Mouse (Mus musculus) CH12.LX (cell line): ENCODE measurements around the gene Cmss1. TPM values are rescaled to one million over a fixed set of nuclear protein-coding genes. Genes with fewer than 3 reads are reported as not detected.

Experiments
- DNase-seq: peaks from one replicate; pipeline ENCODE4 v3.0.0-alpha.2; 2013; ENCODE audit errors: extremely low read depth
- H3K27ac ChIP-seq: 2 replicates; pipeline ENCODE4 v1.5.1; 2012; ENCODE audit warnings: low read depth, mild to moderate bottlenecking, control low read depth, moderate library complexity; ENCODE audit not compliant: insufficient read depth
- H3K27me3 ChIP-seq: replicated peaks from 2 replicates; pipeline ENCODE3; 2012; ENCODE audit warnings: inconsistent platforms
- H3K36me3 ChIP-seq, 2 experiments: replicated peaks in 1 of 2; 2 replicates each; pipeline versions ENCODE3 to v1.6.1; 2012; ENCODE audit warnings: inconsistent platforms in 1 of 2, low read length in 1 of 2, mild to moderate bottlenecking in 1 of 2, mixed read lengths in 1 of 2, moderate library complexity in 1 of 2; ENCODE audit not compliant: control insufficient read depth in 1 of 2, insufficient read depth in 1 of 2
- H3K4me1 ChIP-seq, 2 experiments: 2 replicates each; pipeline ENCODE4 v1.6.1; 2012; ENCODE audit warnings: inconsistent platforms in 1 of 2, moderate library complexity in 1 of 2; ENCODE audit not compliant: insufficient read depth in 2 of 2, control insufficient read depth in 1 of 2
- H3K4me2 ChIP-seq: 2 replicates; pipeline ENCODE4 v1.6.1; 2012; ENCODE audit warnings: low read depth, mild to moderate bottlenecking, control low read depth; ENCODE audit not compliant: poor library complexity, insufficient read depth, severe bottlenecking
- H3K4me3 ChIP-seq, 3 experiments: fragments of 150-350 bp in 1 of 3; sonication (generic) in 1 of 3; replicated peaks in 1 of 3; 2 replicates each; pipeline versions ENCODE3 to v1.5.1; 2011 to 2012; ENCODE audit warnings: low read depth in 2 of 3, low read length in 2 of 3, mild to moderate bottlenecking in 2 of 3, moderate library complexity in 2 of 3, control low read depth in 1 of 3, improper control_type of control experiment in 1 of 3, inconsistent platforms in 1 of 3, mixed read lengths in 1 of 3; ENCODE audit not compliant: poor library complexity in 1 of 3
- H3K79me2 ChIP-seq: replicated peaks from 2 replicates; pipeline ENCODE4 v1.6.1; 2012; ENCODE audit warnings: mild to moderate bottlenecking, moderate library complexity; ENCODE audit not compliant: control insufficient read depth, poor library complexity, insufficient read depth, severe bottlenecking; ENCODE audit errors: extremely low read depth
- H3K9ac ChIP-seq: 2 replicates; pipeline ENCODE4 v1.6.1; 2012; ENCODE audit warnings: low read depth, mild to moderate bottlenecking, control low read depth, moderate library complexity; ENCODE audit not compliant: insufficient read depth
- H3K9me3 ChIP-seq: replicated peaks from 2 replicates; pipeline ENCODE3; 2012; ENCODE audit warnings: low read length, inconsistent platforms, mixed read lengths
- BHLHE40 ChIP-seq: IDR thresholded peaks from 2 replicates; pipeline ENCODE4 v1.6.1; 2011; ENCODE audit warnings: mild to moderate bottlenecking, low read depth, low read length, improper control_type of control experiment
- CTCF ChIP-seq, 2 experiments: IDR thresholded peaks in 1 of 2; conservative IDR thresholded peaks in 1 of 2; 2 replicates each; pipeline ENCODE4 v1.5.1; 2011 to 2012; ENCODE audit warnings: low read depth in 2 of 2, low read length in 2 of 2, improper control_type of control experiment in 1 of 2, inconsistent platforms in 1 of 2, mild to moderate bottlenecking in 1 of 2, moderate library complexity in 1 of 2
- E2F4 ChIP-seq: IDR thresholded peaks from 2 replicates; pipeline ENCODE4 v1.6.1; 2011; ENCODE audit warnings: low read depth, low read length, improper control_type of control experiment; ENCODE audit not compliant: insufficient replicate concordance
- ETS1 ChIP-seq: conservative IDR thresholded peaks from 2 replicates; pipeline ENCODE4 v1.6.1; 2012; ENCODE audit warnings: low read depth, mild to moderate bottlenecking, inconsistent platforms, low read length, improper control_type of control experiment, moderate library complexity
- GABPA ChIP-seq: IDR thresholded peaks from 2 replicates; pipeline ENCODE4 v1.6.1; 2012; ENCODE audit warnings: low read depth, low read length, improper control_type of control experiment, inconsistent platforms; ENCODE audit not compliant: insufficient replicate concordance
- IRF4 ChIP-seq: IDR thresholded peaks from 2 replicates; pipeline ENCODE4 v1.6.1; 2014; ENCODE audit warnings: low read depth, mild to moderate bottlenecking, inconsistent platforms, low read length, improper control_type of control experiment
- JUN ChIP-seq: IDR thresholded peaks from 2 replicates; pipeline ENCODE4 v1.6.1; 2011; ENCODE audit warnings: low read depth, mild to moderate bottlenecking, low read length, improper control_type of control experiment, moderate library complexity; ENCODE audit not compliant: insufficient read depth
- KAT2A ChIP-seq: IDR thresholded peaks from 2 replicates; pipeline ENCODE4 v1.6.1; 2012; ENCODE audit warnings: low read length, improper control_type of control experiment, inconsistent platforms; ENCODE audit not compliant: insufficient replicate concordance
- MAZ ChIP-seq: IDR thresholded peaks from 2 replicates; pipeline ENCODE4 v1.6.1; 2012; ENCODE audit warnings: low read depth, mild to moderate bottlenecking, inconsistent platforms, low read length, improper control_type of control experiment, moderate library complexity
- MXI1 ChIP-seq: IDR thresholded peaks from 2 replicates; pipeline ENCODE4 v1.6.1; 2011; ENCODE audit warnings: mild to moderate bottlenecking, low read depth, low read length, improper control_type of control experiment
- MYC ChIP-seq: IDR thresholded peaks from 2 replicates; pipeline ENCODE4 v1.6.1; 2011; ENCODE audit warnings: low read depth, mild to moderate bottlenecking, improper control_type of control experiment, low read length
- PAX5 ChIP-seq: IDR thresholded peaks from 2 replicates; pipeline ENCODE4 v1.6.1; 2012; ENCODE audit warnings: low read length, inconsistent platforms, mixed read lengths
- RAD21 ChIP-seq: IDR thresholded peaks from 2 replicates; pipeline ENCODE4 v1.6.1; 2011; ENCODE audit warnings: low read depth, mild to moderate bottlenecking, low read length, improper control_type of control experiment, moderate library complexity
- SMC3 ChIP-seq: IDR thresholded peaks from 2 replicates; pipeline ENCODE4 v1.6.1; 2011; ENCODE audit warnings: low read depth, low read length, improper control_type of control experiment
- TCF12 ChIP-seq: IDR thresholded peaks from 2 replicates; pipeline ENCODE4 v1.6.1; 2014; ENCODE audit warnings: low read depth, mild to moderate bottlenecking, inconsistent platforms, low read length, improper control_type of control experiment
- USF1 ChIP-seq: IDR thresholded peaks from 2 replicates; pipeline ENCODE4 v1.6.1; 2014; ENCODE audit warnings: low read depth, mild to moderate bottlenecking, inconsistent platforms, low read length, improper control_type of control experiment
- USF2 ChIP-seq: conservative IDR thresholded peaks from 2 replicates; pipeline ENCODE4 v1.6.1; 2011; ENCODE audit warnings: low read depth, low read length, improper control_type of control experiment
- dilution Hi-C: fragments of 300-500 bp; cut with MboI; formaldehyde crosslinking; loops from 2 replicates; pipeline ENCODE4 v1.14.3; 2020; ENCODE audit warnings: low sequenced_read_pairs; ENCODE audit not compliant: extremely low pct_unique_long_range_greater_than_20kb, extremely low pct_ligation_motif_present
- in situ Hi-C: fragments of 300-500 bp; cut with MboI; formaldehyde crosslinking; loops from 3 replicates; pipeline ENCODE4 v1.14.3; 2019; ENCODE audit warnings: low sequenced_read_pairs, low pct_ligation_motif_present, low pct_unique_long_range_greater_than_20kb, mixed read lengths
- polyA plus RNA-seq: library from polyadenylated mRNA; unstranded; fragments of >175 nt; gene quantifications from 2 replicates; pipeline ENCODE4 v1.2.1, GENCODE M21; 2012; ENCODE audit warnings: low read depth; ENCODE audit not compliant: insufficient read length
- total RNA-seq, 2 experiments: library from RNA; depleted of rRNA; stranded (reverse); fragments of 300-350 nt in 1 of 2; fragments of >200 nt in 1 of 2; gene quantifications; 2 replicates each; pipeline ENCODE4 v1.2.3; 2012 to 2014

Cmss1 gene
- total and polyA plus RNA-seq, 3 experiments: 94.7 to 107 (median 103) TPM

DNA sequence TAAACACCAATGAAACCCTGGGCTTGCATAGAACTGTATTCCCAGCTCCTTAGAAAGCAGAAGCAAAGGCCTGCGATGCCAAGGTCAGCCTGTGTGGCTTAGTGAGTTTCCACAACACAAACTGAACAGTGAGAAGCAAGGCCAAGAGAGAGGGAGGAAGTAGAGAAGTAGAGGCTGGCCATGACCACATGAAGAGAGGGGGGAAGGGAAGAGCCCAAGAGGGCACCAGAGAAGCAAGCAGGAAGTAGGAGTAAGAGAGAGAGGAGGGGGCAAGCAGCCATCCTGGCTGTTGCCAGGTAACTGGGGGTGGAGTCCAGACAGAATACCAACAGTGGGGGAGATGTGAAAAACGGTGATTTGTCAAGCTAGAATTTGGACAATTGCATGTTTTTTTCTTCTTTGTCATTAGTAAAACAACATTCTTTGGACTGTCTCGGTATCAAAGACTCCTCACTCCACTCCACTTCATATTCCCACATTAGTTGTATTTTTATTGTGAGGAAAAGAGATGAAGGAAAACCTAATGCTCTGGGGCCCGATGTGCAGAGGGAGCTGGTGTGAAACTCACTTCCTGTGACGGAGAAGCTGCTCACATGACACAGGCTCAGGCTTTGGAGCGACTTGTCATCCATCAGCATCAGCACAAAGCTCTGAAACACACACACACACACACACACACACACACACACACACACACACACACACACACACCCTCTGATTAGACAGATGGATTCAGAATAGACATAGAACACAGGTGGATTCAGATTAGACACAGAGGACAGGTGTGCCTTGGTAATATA, 183.5 kb downstream of the Cmss1 start (continued):
- TF ChIP-seq E2F4: no peak
- no peak; the same call in 1 of the 2 replicates for TF ChIP-seq USF1
- no peak; the same call in 1 of the 2 replicates for TF ChIP-seq RAD21
- peak; percentile 63; the same call in 1 of the 2 replicates for TF ChIP-seq MYC
- TF ChIP-seq CTCF (conservative IDR thresholded peaks at IDR 0.05 in 1 of 2, IDR thresholded peaks at IDR 0.05 in 1 of 2; ENCODE audit: low read depth in 2 of 2, low read length in 2 of 2): no peak
- no peak for TF ChIP-seq SMC3
- TF ChIP-seq JUN: no peak
- TF ChIP-seq MXI1: no peak
- no peak; the same call in 1 of the 2 replicates for TF ChIP-seq BHLHE40
- no peak for TF ChIP-seq GABPA
- no peak for TF ChIP-seq USF2
- TF ChIP-seq MAZ: peak; percentile 83
- TF ChIP-seq ETS1: 0 out of 2 replicates have a peak, but pooled peaks have one; percentile 25
- TF ChIP-seq PAX5: no peak
- 0 out of 2 replicates have a peak, but pooled peaks have one; percentile 20 for TF ChIP-seq KAT2A

DNA sequence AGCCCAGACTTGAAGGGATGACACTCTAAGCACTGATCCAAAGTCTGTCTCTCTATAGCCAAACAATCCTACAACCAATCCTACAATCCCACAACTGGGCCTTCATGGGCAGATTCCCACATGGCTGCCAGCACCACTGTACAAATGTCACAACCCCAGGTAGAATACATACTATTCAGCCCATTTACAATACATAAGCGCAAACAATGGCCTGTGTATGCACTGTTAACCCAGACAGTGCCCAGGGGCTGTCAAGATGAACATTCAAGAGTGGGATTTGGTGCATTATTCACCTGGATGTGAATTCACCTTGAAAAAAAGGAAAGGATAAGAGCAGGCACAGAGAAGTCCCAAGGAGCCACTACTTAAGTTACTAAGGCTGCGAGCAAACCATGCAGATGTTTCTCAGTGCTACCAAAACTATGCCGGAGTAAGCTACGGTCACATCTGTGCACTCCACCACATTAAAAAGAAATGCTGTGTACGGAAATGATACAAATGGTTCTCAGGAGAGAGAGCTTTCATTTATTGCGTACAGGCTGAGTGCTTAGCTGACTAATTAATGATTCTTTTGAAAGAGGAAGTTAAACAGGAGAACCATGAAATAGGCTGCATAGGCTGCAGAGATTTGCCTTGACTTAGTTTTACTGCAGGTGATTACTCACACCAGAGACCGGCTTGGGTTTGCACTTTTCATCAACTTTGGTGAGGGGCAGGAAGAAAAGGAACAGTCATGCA, 184.8 kb downstream of the Cmss1 start:
- DNase-seq: peak; percentile 67
- Histone ChIP-seq H3K27me3 (no peaks in the 10 kb centered on the region), H3K36me3 (peaks cover 0 to 2% of the 10 kb centered on the region in 2 experiments), H3K4me2 (no peak overlapping the region; the same call in 1 of the 2 replicates), H3K79me2 (no peaks in the 10 kb centered on the region), H3K4me3 (no peak overlapping the region), H3K9me3 (no peaks in the 10 kb centered on the region), H3K4me1 (peaks cover 17 to 47% of the 10 kb centered on the region in 2 experiments), H3K9ac (no peak overlapping the region), H3K27ac (no peak overlapping the region)
- in situ Hi-C loops (no loop called here), dilution Hi-C loops (no loop called here)
- TF ChIP-seq TCF12 (no peak), IRF4 (0 out of 2 replicates have a peak, but pooled peaks have one; percentile 6)
